Mouse (Mus musculus): Measurements from ENCODE around the gene Bag3.

DNA sequence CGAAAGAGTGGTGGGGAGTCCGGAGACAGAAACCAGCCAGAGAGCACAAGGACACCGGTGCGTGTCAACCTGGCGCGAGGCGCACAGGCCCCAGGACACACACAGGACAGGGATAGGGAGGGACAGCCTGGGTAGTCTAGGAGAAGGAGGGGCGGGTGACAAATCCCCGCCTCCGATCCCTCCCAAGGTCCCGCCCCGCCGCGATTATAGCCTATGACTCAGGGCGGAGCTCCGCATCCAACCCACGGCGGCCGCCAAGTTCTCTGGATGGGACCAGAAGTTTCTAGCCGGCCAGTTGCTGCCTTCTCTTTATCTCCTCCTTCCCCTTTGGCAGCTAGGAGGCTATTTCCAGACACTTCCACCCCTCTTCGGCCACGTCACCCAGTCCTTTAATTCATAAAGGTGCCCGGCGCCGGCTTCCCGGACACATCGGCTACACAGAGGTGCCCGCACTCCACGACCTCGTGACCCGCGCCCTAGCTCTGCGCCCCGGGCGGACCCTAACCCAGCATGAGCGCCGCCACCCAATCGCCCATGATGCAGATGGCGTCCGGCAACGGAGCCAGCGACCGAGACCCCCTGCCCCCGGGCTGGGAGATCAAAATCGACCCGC is at the start of gene Bag3:
- no peak for TF ChIP-seq CTCF (IDR thresholded peaks at IDR 0.05; ENCODE audit: extremely low read depth, insufficient read depth, low read length)
- TF ChIP-seq POLR2A (IDR thresholded peaks at IDR 0.05; ENCODE audit: extremely low read depth, insufficient read depth, low read length) = peak; percentile 45; the same call in 1 of the 2 replicates
